Mouse (Mus musculus) heart, embryonic 14.5 days (tissue): ENCODE results near the gene AU015836. TPM values are rescaled to one million over a fixed set of nuclear protein-coding genes. Genes with fewer than 3 reads are reported as not detected.
"Not testable (repeated sequence)": the region's sequence is repeated elsewhere in the genome, so short reads cannot be mapped to it uniquely, and the experiment has no call there.

Experiments
- ATAC-seq: fragments of 200-750 bp; cut with Nextera tagmentation; 2 replicates; pipeline ENCODE4 v1.8.0; 2017; ENCODE audit warnings: low read depth, moderate TSS enrichment; ENCODE audit not compliant: insufficient number of reproducible peaks, insufficient read depth, low FRiP score
- H3K27ac ChIP-seq, 2 experiments: fragments of 200-500 bp in 1 of 2; fragments of 300-500 bp in 1 of 2; sonication (generic) in 1 of 2; replicated peaks in 1 of 2; 2 replicates each; pipeline ENCODE4 v1.5.1; 2012 to 2014; ENCODE audit warnings: low read depth in 2 of 2, low read length in 2 of 2, control low read depth in 1 of 2, mild to moderate bottlenecking in 1 of 2, mixed read lengths in 1 of 2; ENCODE audit not compliant: control insufficient read depth in 1 of 2, insufficient read depth in 1 of 2
- H3K27me3 ChIP-seq: fragments of 300-500 bp; sonication (generic); 2 replicates; pipeline ENCODE4 v1.6.1; 2014; ENCODE audit warnings: mild to moderate bottlenecking, low read length, control low read depth; ENCODE audit not compliant: control insufficient read depth, insufficient read depth
- H3K36me3 ChIP-seq: fragments of 300-500 bp; sonication (generic); 2 replicates; pipeline ENCODE4 v1.6.1; 2014; ENCODE audit warnings: mild to moderate bottlenecking, control low read depth, low read length, mixed read lengths; ENCODE audit not compliant: control insufficient read depth, insufficient read depth
- H3K4me1 ChIP-seq, 2 experiments: fragments of 200-500 bp in 1 of 2; fragments of 300-500 bp in 1 of 2; sonication (generic) in 1 of 2; 2 replicates each; pipeline ENCODE4 v1.6.1; 2012 to 2014; ENCODE audit warnings: low read length in 2 of 2, control low read depth in 1 of 2, mixed read lengths in 1 of 2; ENCODE audit not compliant: control insufficient read depth in 2 of 2, insufficient read depth in 2 of 2
- H3K4me2 ChIP-seq: fragments of 300-500 bp; sonication (generic); 2 replicates; pipeline ENCODE4 v1.6.1; 2014; ENCODE audit warnings: mild to moderate bottlenecking, low read length
- H3K4me3 ChIP-seq, 2 experiments: fragments of 200-500 bp in 1 of 2; fragments of 300-500 bp in 1 of 2; sonication (generic) in 1 of 2; 2 replicates each; pipeline ENCODE4 v1.5.1; 2012 to 2014; ENCODE audit warnings: low read length in 2 of 2, mild to moderate bottlenecking in 2 of 2, control low read depth in 1 of 2, low read depth in 1 of 2, moderate library complexity in 1 of 2; ENCODE audit not compliant: control insufficient read depth in 1 of 2, insufficient read depth in 1 of 2
- H3K9ac ChIP-seq: fragments of 300-500 bp; sonication (generic); 2 replicates; pipeline ENCODE4 v1.6.1; 2014; ENCODE audit warnings: mild to moderate bottlenecking, low read length
- H3K9me3 ChIP-seq: fragments of 300-500 bp; sonication (generic); 2 replicates; pipeline ENCODE4 v1.6.1; 2016; ENCODE audit warnings: low read length, control low read depth; ENCODE audit not compliant: control insufficient read depth
- WGBS: fragments of 180-500 bp; shearing (Covaris S2); extraction: QIAGEN DNeasy Blood & Tissue Kit; methylation state at CpG from one replicate; pipeline ENCODE4 v1.1.7; 2014; 5-methylcytosine and 5-hydroxymethylcytosine counted together
- polyA plus RNA-seq: library from polyadenylated mRNA; unstranded; fragments of >200 nt; fragmentation: Nextera tagmentation; extraction: Ambion mirVana; gene quantifications from 2 replicates; pipeline ENCODE4 v1.2.1, GENCODE M21; 2014

AU015836 gene
- polyA plus RNA-seq, 1 experiment from 2014 or later, result 0.26 TPM

- ATAC-seq, result no peak
- no peak overlapping the region for H3K27ac ChIP-seq
- no peaks in the 10 kb centered on the region for H3K4me1 ChIP-seq
- H3K36me3 ChIP-seq, result no peaks in the 10 kb centered on the region
- H3K4me2 ChIP-seq, result no peak overlapping the region
- H3K9ac ChIP-seq, result no peak overlapping the region
- H3K9me3 ChIP-seq, result no peaks in the 10 kb centered on the region
- no peaks in the 10 kb centered on the region; the same call in 1 of the 2 replicates for H3K27me3 ChIP-seq
- 79% methylated on average over 3 of the region's 3 CpGs for WGBS
- H3K4me3 ChIP-seq, result no peak overlapping the region
Observed at GRCm38 (mm10) chrX:93982193-93982592, 13.7 kb downstream of the AU015836 start.

GRCm38 (mm10) chrX:93985096-93985495, 16.6 kb downstream of the AU015836 start:
- 78% methylated on average over 3 of the region's 3 CpGs for WGBS
- H3K4me1 ChIP-seq, H3K36me3 ChIP-seq, H3K27me3 ChIP-seq, ATAC-seq, H3K9ac ChIP-seq, H3K9me3 ChIP-seq, H3K4me3 ChIP-seq, H3K4me2 ChIP-seq, H3K27ac ChIP-seq: not testable (repeated sequence)

DNA sequence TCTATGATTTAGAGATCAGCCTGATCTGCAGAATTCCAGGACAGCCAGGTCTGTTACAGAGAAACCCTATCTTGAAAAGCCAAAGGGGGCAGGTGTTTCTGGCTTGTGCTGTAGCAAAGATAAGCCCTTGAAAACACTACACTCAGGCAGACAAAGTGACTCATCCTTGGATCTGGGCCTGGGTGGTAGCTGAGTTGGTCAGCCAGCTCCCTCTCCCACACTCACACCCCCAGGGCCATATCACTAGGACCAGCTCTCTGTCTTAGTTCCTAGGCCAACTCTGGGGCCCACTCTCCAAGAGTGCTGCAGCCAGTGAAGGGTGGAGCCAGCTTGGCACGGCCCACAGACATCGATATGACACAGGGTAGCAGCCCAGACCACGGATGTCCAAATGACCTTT, 38.5 kb downstream of the AU015836 start:
- H3K9ac ChIP-seq, result no peak overlapping the region
- H3K27me3 ChIP-seq, result peaks cover 12% of the 10 kb centered on the region
- ATAC-seq, result no peak
- H3K27ac ChIP-seq, result no peak overlapping the region
- H3K4me2 ChIP-seq, result no peak overlapping the region
- H3K4me3 ChIP-seq, result no peak overlapping the region
- no peaks in the 10 kb centered on the region for H3K36me3 ChIP-seq
- H3K4me1 ChIP-seq, result no peaks in the 10 kb centered on the region
- H3K9me3 ChIP-seq, result no peaks in the 10 kb centered on the region
- 81% methylated on average over 3 of the region's 3 CpGs for WGBS

DNA sequence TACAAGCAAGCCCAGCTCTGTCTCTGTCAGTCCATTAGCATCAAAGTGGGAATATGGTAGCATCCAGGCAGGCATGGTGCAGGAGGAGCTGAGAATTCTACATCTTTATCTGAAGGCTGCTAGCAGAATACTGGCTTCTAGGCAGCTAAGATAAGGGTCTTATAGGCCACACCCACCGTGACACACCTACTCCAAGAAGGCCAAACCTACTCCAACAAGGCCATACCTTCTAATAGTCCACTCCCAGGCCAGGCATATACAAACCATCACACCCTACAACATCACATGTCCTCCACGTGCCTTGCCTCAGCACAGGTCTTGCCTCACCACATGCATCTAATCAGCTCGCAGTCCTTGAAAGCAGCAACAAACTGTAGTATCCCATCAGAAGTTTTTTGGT, 41.0 kb downstream of the AU015836 start:
- Histone ChIP-seq H3K27me3 (peaks cover 22% of the 10 kb centered on the region), H3K27ac (no peak overlapping the region), H3K4me1 (no peaks in the 10 kb centered on the region), H3K4me2 (no peak overlapping the region), H3K9ac (no peak overlapping the region), H3K36me3 (no peaks in the 10 kb centered on the region), H3K9me3 (no peaks in the 10 kb centered on the region), H3K4me3 (no peak overlapping the region)
- ATAC-seq, result no peak
- WGBS, result 74% methylated on average over 3 of the region's 3 CpGs

DNA sequence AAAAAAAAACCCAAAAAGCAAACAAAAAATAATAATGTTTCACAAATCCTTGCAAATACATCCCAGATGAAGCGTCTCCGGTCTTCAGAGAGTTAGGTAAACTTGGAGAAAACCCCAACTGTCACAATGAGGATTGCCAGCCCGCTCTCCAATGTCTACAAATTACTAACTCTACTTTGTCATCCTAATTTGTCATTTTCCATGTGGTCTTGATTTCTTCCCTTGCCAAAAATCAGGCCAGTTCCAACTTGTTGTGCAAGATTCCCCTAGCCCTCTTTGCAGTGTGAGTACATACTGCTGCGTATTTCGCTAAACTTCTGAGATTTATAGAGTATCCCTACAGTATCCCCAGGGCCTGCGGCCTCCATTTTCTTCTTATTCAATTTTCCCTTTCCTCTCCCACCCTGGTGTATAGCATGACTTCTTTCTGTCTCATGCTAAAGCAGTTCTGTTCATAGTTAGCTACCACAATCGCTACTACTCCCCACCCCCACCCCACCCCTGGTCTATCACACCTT, 43.3 kb downstream of the AU015836 start:
- H3K4me3 ChIP-seq, result no peak overlapping the region
- no peak overlapping the region for H3K27ac ChIP-seq
- H3K9me3 ChIP-seq, result no peaks in the 10 kb centered on the region
- H3K4me2 ChIP-seq, result no peak overlapping the region
- no peaks in the 10 kb centered on the region for H3K36me3 ChIP-seq
- WGBS, result 81% methylated on average over 7 of the region's 7 CpGs
- no peak for ATAC-seq
- no peaks in the 10 kb centered on the region for H3K4me1 ChIP-seq
- peaks cover 35% of the 10 kb centered on the region for H3K27me3 ChIP-seq
- H3K9ac ChIP-seq, result no peak overlapping the region

GRCm38 (mm10) chrX:94012479-94013167, 44.2 kb downstream of the AU015836 start:
- Histone ChIP-seq H3K27ac (no peak overlapping the region), H3K36me3 (no peaks in the 10 kb centered on the region), H3K9ac (no peak overlapping the region), H3K4me2 (peak overlapping the region; percentile 21; the same call in 1 of the 2 replicates), H3K4me3 (no peak overlapping the region), H3K4me1 (no peaks in the 10 kb centered on the region), H3K9me3 (no peaks in the 10 kb centered on the region), H3K27me3 (peaks cover 32% of the 10 kb centered on the region)
- no peak for ATAC-seq
- WGBS, result 44% methylated on average over 12 of the region's 12 CpGs

GRCm38 (mm10) chrX:94016891-94017290, 48.4 kb downstream of the AU015836 start:
- no peak overlapping the region for H3K4me2 ChIP-seq
- peaks cover 40% of the 10 kb centered on the region for H3K27me3 ChIP-seq
- WGBS, result 19% methylated on average over 1 of the region's 1 CpGs
- H3K36me3 ChIP-seq, result no peaks in the 10 kb centered on the region
- H3K27ac ChIP-seq, result no peak overlapping the region
- no peaks in the 10 kb centered on the region for H3K9me3 ChIP-seq
- no peak overlapping the region for H3K9ac ChIP-seq
- ATAC-seq, result no peak
- no peak overlapping the region for H3K4me3 ChIP-seq
- no peaks in the 10 kb centered on the region for H3K4me1 ChIP-seq
